Mouse (Mus musculus) kidney, embryonic 16.5 days (tissue): ENCODE data around the gene Itgb3bp. TPM values are rescaled to one million over a fixed set of nuclear protein-coding genes. Genes with fewer than 3 reads are reported as not detected.
A peak's percentile ranks its signal among the peaks of the same experiment; 100 is the strongest.

ENCODE experiments used
- ATAC-seq: fragments of 200-750 bp; cut with Nextera tagmentation; 2 replicates; pipeline ENCODE4 v1.8.0; 2017; ENCODE audit warnings: moderate TSS enrichment; ENCODE audit not compliant: low FRiP score, low TSS enrichment
- H3K27ac ChIP-seq: fragments of 300-500 bp; sonication (generic); 2 replicates; pipeline ENCODE4 v1.5.1; 2014; ENCODE audit warnings: low read length
- H3K27me3 ChIP-seq: fragments of 300-500 bp; sonication (generic); 2 replicates; pipeline ENCODE4 v1.6.1; 2014; ENCODE audit warnings: low read length, control low read depth, mixed read lengths; ENCODE audit not compliant: insufficient read depth
- H3K36me3 ChIP-seq: fragments of 300-500 bp; sonication (generic); 2 replicates; pipeline ENCODE4 v1.6.1; 2014; ENCODE audit warnings: low read length, control low read depth, mixed read lengths; ENCODE audit not compliant: insufficient read depth
- H3K4me1 ChIP-seq: fragments of 300-500 bp; sonication (generic); 2 replicates; pipeline ENCODE4 v1.6.1; 2014; ENCODE audit warnings: low read length, control low read depth, mixed read lengths; ENCODE audit not compliant: insufficient read depth
- H3K4me2 ChIP-seq: fragments of 300-500 bp; sonication (generic); replicated peaks from 2 replicates; pipeline ENCODE4 v1.6.1; 2014; ENCODE audit warnings: low read depth, low read length
- H3K4me3 ChIP-seq: fragments of 300-500 bp; sonication (generic); 2 replicates; pipeline ENCODE4 v1.5.1; 2014; ENCODE audit warnings: mild to moderate bottlenecking, low read length
- H3K9ac ChIP-seq: fragments of 300-500 bp; sonication (generic); replicated peaks from 2 replicates; pipeline ENCODE4 v1.6.1; 2014; ENCODE audit warnings: low read length
- H3K9me3 ChIP-seq: fragments of 300-500 bp; sonication (generic); 2 replicates; pipeline ENCODE4 v1.6.1; 2016; ENCODE audit warnings: low read length, control low read depth
- WGBS: fragments of 180-500 bp; shearing (Covaris S2); extraction: QIAGEN DNeasy Blood & Tissue Kit; methylation state at CpG from one replicate; pipeline ENCODE4 v1.1.7; 2014; 5-methylcytosine and 5-hydroxymethylcytosine counted together
- polyA plus RNA-seq: library from polyadenylated mRNA; unstranded; fragments of >200 nt; fragmentation: Nextera tagmentation; extraction: Ambion mirVana; gene quantifications from 2 replicates; pipeline ENCODE4 v1.2.1, GENCODE M21; 2015

The Itgb3bp gene
- polyA plus RNA-seq, 1 experiment from 2014 or later: 31.2 TPM

GRCm38 (mm10) chr4:99770555-99770954, 159.1 kb downstream of the Itgb3bp start:
- H3K27ac ChIP-seq: no peak overlapping the region
- no peak overlapping the region for H3K4me3 ChIP-seq
- no peak overlapping the region for H3K9ac ChIP-seq
- no peaks in the 10 kb centered on the region for H3K36me3 ChIP-seq
- H3K9me3 ChIP-seq: no peaks in the 10 kb centered on the region
- ATAC-seq: peak; percentile 63; the same call in 1 of the 2 replicates
- no peak overlapping the region for H3K4me2 ChIP-seq
- no peaks in the 10 kb centered on the region for H3K4me1 ChIP-seq
- H3K27me3 ChIP-seq: no peaks in the 10 kb centered on the region
- WGBS: 74% methylated on average over 5 of the region's 5 CpGs

GRCm38 (mm10) chr4:99766753-99767152, 162.9 kb downstream of the Itgb3bp start:
- H3K4me2 ChIP-seq: no peak overlapping the region
- H3K36me3 ChIP-seq: no peaks in the 10 kb centered on the region
- no peaks in the 10 kb centered on the region for H3K4me1 ChIP-seq
- no peak overlapping the region for H3K4me3 ChIP-seq
- no peak for ATAC-seq
- no peak overlapping the region for H3K9ac ChIP-seq
- no peak overlapping the region for H3K27ac ChIP-seq
- H3K9me3 ChIP-seq: no peaks in the 10 kb centered on the region
- no peaks in the 10 kb centered on the region for H3K27me3 ChIP-seq
- 42% methylated on average over 1 of the region's 1 CpGs for WGBS

GRCm38 (mm10) chr4:99766303-99766702, 163.3 kb downstream of the Itgb3bp start:
- no peak overlapping the region for H3K4me2 ChIP-seq
- no peaks in the 10 kb centered on the region for H3K4me1 ChIP-seq
- H3K4me3 ChIP-seq: no peak overlapping the region
- no peak overlapping the region for H3K27ac ChIP-seq
- ATAC-seq: no peak
- no peaks in the 10 kb centered on the region for H3K27me3 ChIP-seq
- no peaks in the 10 kb centered on the region for H3K36me3 ChIP-seq
- WGBS: 73% methylated on average over 5 of the region's 5 CpGs
- no peaks in the 10 kb centered on the region for H3K9me3 ChIP-seq
- no peak overlapping the region for H3K9ac ChIP-seq

GRCm38 (mm10) chr4:99752426-99752825, 177.2 kb downstream of the Itgb3bp start:
- Histone ChIP-seq H3K36me3 (peaks cover 11% of the 10 kb centered on the region; the same call in 1 of the 2 replicates), H3K9ac (no peak overlapping the region), H3K4me1 (no peaks in the 10 kb centered on the region), H3K27ac (no peak overlapping the region), H3K4me2 (no peak overlapping the region), H3K9me3 (no peaks in the 10 kb centered on the region), H3K27me3 (no peaks in the 10 kb centered on the region), H3K4me3 (no peak overlapping the region)
- WGBS: 82% methylated on average over 5 of the region's 5 CpGs
- ATAC-seq: no peak

GRCm38 (mm10) chr4:99739836-99740235, 189.8 kb downstream of the Itgb3bp start:
- no peaks in the 10 kb centered on the region for H3K9me3 ChIP-seq
- H3K4me1 ChIP-seq: no peaks in the 10 kb centered on the region
- no peaks in the 10 kb centered on the region for H3K36me3 ChIP-seq
- H3K27me3 ChIP-seq: no peaks in the 10 kb centered on the region
- H3K27ac ChIP-seq: no peak overlapping the region
- H3K9ac ChIP-seq: no peak overlapping the region
- H3K4me3 ChIP-seq: no peak overlapping the region
- no peak overlapping the region for H3K4me2 ChIP-seq
- ATAC-seq: no peak
- WGBS: 59% methylated on average over 7 of the region's 7 CpGs

GRCm38 (mm10) chr4:99725914-99726451, 203.6 kb downstream of the Itgb3bp start:
- no peaks in the 10 kb centered on the region for H3K27me3 ChIP-seq
- H3K27ac ChIP-seq: no peak overlapping the region
- H3K36me3 ChIP-seq: peaks cover 45% of the 10 kb centered on the region
- H3K4me1 ChIP-seq: 0 out of 2 replicates have a peak, but pooled peaks cover 3% of the 10 kb centered on the region
- no peak overlapping the region for H3K4me2 ChIP-seq
- 96% methylated on average over 8 of the region's 8 CpGs for WGBS
- no peak for ATAC-seq
- no peak overlapping the region for H3K4me3 ChIP-seq
- peaks cover 14% of the 10 kb centered on the region for H3K9me3 ChIP-seq
- H3K9ac ChIP-seq: no peak overlapping the region

- Histone ChIP-seq H3K4me1 (0 out of 2 replicates have a peak, but pooled peaks cover 3% of the 10 kb centered on the region), H3K27ac (no peak overlapping the region), H3K9ac (no peak overlapping the region), H3K36me3 (peaks cover 31% of the 10 kb centered on the region), H3K4me2 (no peak overlapping the region), H3K9me3 (no peaks in the 10 kb centered on the region; the same call in 1 of the 2 replicates), H3K4me3 (no peak overlapping the region), H3K27me3 (no peaks in the 10 kb centered on the region)
- 83% methylated on average over 4 of the region's 4 CpGs for WGBS
- ATAC-seq: no peak
Observed at GRCm38 (mm10) chr4:99724331-99724730, 205.3 kb downstream of the Itgb3bp start.

GRCm38 (mm10) chr4:99717905-99718304, 211.7 kb downstream of the Itgb3bp start:
- ATAC-seq: no peak
- 0 out of 2 replicates have a peak, but pooled peaks cover 3% of the 10 kb centered on the region for H3K4me1 ChIP-seq
- H3K27ac ChIP-seq: no peak overlapping the region
- no peaks in the 10 kb centered on the region for H3K9me3 ChIP-seq
- WGBS: 59% methylated on average over 4 of the region's 4 CpGs
- H3K4me3 ChIP-seq: no peak overlapping the region
- H3K9ac ChIP-seq: no peak overlapping the region
- no peaks in the 10 kb centered on the region for H3K27me3 ChIP-seq
- H3K36me3 ChIP-seq: peaks cover 9% of the 10 kb centered on the region; the same call in 1 of the 2 replicates
- H3K4me2 ChIP-seq: no peak overlapping the region

GRCm38 (mm10) chr4:99715783-99716416, 213.7 kb downstream of the Itgb3bp start:
- ATAC-seq: no peak; the same call in 1 of the 2 replicates
- Histone ChIP-seq H3K27me3 (no peaks in the 10 kb centered on the region), H3K9ac (peak overlapping the region; percentile 85), H3K27ac (peak overlapping the region; percentile 22; the same call in 1 of the 2 replicates), H3K4me2 (peak overlapping the region; percentile 71), H3K4me1 (no peaks in the 10 kb centered on the region), H3K36me3 (peaks cover 4% of the 10 kb centered on the region; the same call in 1 of the 2 replicates), H3K9me3 (no peaks in the 10 kb centered on the region), H3K4me3 (peak overlapping the region; percentile 62)
- WGBS: 23% methylated on average over 25 of the region's 25 CpGs
